ENCODE assay signal across 14 mouse cellular contexts in the genomic region with DNA sequence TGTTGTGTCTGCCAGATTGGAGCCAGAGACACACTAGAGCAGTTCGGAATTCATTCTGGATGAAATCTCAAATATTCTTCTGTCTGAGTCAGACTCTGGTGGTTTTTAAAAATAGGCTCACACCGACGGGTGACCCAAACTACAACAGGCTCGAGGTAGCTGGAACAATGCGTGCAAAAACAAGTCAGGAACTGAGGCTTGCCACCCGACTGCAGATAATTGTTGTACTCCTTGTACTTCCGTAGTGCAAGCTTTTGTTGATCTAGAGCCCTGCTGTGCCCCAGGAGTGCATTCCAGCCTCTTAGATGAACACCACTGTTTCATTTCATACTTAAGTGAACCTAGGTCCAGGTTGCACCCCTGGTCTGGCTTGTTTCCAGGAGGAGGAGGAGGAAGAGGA. TPM values are rescaled to one million over a fixed set of nuclear protein-coding genes. Genes with fewer than 3 reads are reported as not detected.
DNase-seq lines count a peak whose midpoint lies in the region; ATAC-seq and TF ChIP-seq lines count a peak whose summit lies in the region.
"Had no signal": no experiment of that assay in that cellular context is flagged by ENCODE, and none has a peak within 500 bp of the region (broad histone marks: within the 10 kb centered on the region; RNA-seq: fewer than 3 reads in every experiment).

No protein-coding gene starts in this region.

- H3K27me3 ChIP-seq in heart, embryonic 12.5 days (replicated peaks) = no peaks in the 10 kb centered on the region
- no peaks in the 10 kb centered on the region for H3K27me3 ChIP-seq in heart, embryonic 11.5 days (ENCODE audit: control insufficient read depth, insufficient read depth, low read length)
- no peaks in the 10 kb centered on the region for H3K27me3 ChIP-seq in lung, postnatal 0 days (replicated peaks; ENCODE audit: insufficient read depth, low read length)
- no peaks in the 10 kb centered on the region for H3K27me3 ChIP-seq in embryonic facial prominence, embryonic 10.5 days (replicated peaks; ENCODE audit: low read depth, poor library complexity, severe bottlenecking)
- H3K27me3 ChIP-seq in stomach, embryonic 16.5 days (ENCODE audit: control insufficient read depth, insufficient read depth, low read length) = no peaks in the 10 kb centered on the region
- H3K27me3 ChIP-seq: liver, embryonic 15.5 days; midbrain, embryonic 12.5 days had no signal

- no peak for DNase-seq in lung, postnatal 0 days (ENCODE audit: low spot score)
- DNase-seq in lung, adult 18-20 months = no peak
- DNase-seq in embryonic facial prominence, embryonic 10.5 days (ENCODE audit: low spot score) = no peak
- DNase-seq in frontal cortex, adult 2 months (ENCODE audit: extremely low spot score in 1 of 2, low spot score in 1 of 2) = no peak
- no peak for DNase-seq in c-Kit-positive CD71-positive TER-119-positive erythroid progenitor cells, embryonic 14.5 days (ENCODE audit: low spot score)
- DNase-seq: cerebellum, adult 8-10 months; kidney, postnatal 36 days; layer of hippocampus, postnatal 36 days; lung, postnatal 36 days had no signal

- peaks cover 15% of the 10 kb centered on the region; the same call in 1 of the 2 replicates for H3K36me3 ChIP-seq in heart, embryonic 12.5 days
- H3K36me3 ChIP-seq in heart, embryonic 11.5 days (ENCODE audit: control insufficient read depth, insufficient read depth, low read length) = no peaks in the 10 kb centered on the region
- no peaks in the 10 kb centered on the region for H3K36me3 ChIP-seq in lung, postnatal 0 days (ENCODE audit: insufficient read depth, low read length)
- peaks cover 29% of the 10 kb centered on the region for H3K36me3 ChIP-seq in embryonic facial prominence, embryonic 10.5 days (replicated peaks)
- 0 out of 2 replicates have a peak, but pooled peaks cover 2% of the 10 kb centered on the region for H3K36me3 ChIP-seq in stomach, embryonic 16.5 days (ENCODE audit: control insufficient read depth, insufficient read depth, low read length)
- H3K36me3 ChIP-seq: liver, embryonic 15.5 days; midbrain, embryonic 12.5 days had no signal

- TF ChIP-seq CTCF in lung, postnatal 0 days (IDR thresholded peaks at IDR 0.05) = no peak

- ATAC-seq in heart, embryonic 12.5 days (ENCODE audit: insufficient number of reproducible peaks, low FRiP score) = no peak
- no peak for ATAC-seq in heart, embryonic 11.5 days (replicated peaks; ENCODE audit: insufficient number of reproducible peaks, low FRiP score, low TSS enrichment)
- peak; percentile 28; the same call in 1 of the 2 replicates for ATAC-seq in lung, postnatal 0 days
- no peak for ATAC-seq in stomach, embryonic 16.5 days (ENCODE audit: insufficient read depth, low FRiP score)

- 39% methylated on average over 7 of the region's 7 CpGs for WGBS in heart, embryonic 12.5 days
- 52% methylated on average over 7 of the region's 7 CpGs for WGBS in heart, embryonic 11.5 days (ENCODE audit: insufficient replicate concordance)
- 42% methylated on average over 7 of the region's 7 CpGs for WGBS in lung, postnatal 0 days
- 75% methylated on average over 7 of the region's 7 CpGs for WGBS in embryonic facial prominence, embryonic 10.5 days
- WGBS in stomach, embryonic 16.5 days = 66% methylated on average over 7 of the region's 7 CpGs

- H3K4me1 ChIP-seq in heart, embryonic 12.5 days (replicated peaks) = peaks cover 45% of the 10 kb centered on the region
- H3K4me1 ChIP-seq in heart, embryonic 11.5 days (ENCODE audit: control insufficient read depth, insufficient read depth, low read length) = peaks cover 27% of the 10 kb centered on the region; the same call in 1 of the 2 replicates
- H3K4me1 ChIP-seq in lung, postnatal 0 days (ENCODE audit: insufficient read depth, low read depth, low read length) = peaks cover under 1% of the 10 kb centered on the region; the same call in 1 of the 2 replicates
- H3K4me1 ChIP-seq in embryonic facial prominence, embryonic 10.5 days = peaks cover 41% of the 10 kb centered on the region
- H3K4me1 ChIP-seq in stomach, embryonic 16.5 days (ENCODE audit: control insufficient read depth, insufficient read depth, low read length) = peaks cover 36% of the 10 kb centered on the region
- H3K4me1 ChIP-seq: liver, embryonic 15.5 days had no signal

- H3K9ac ChIP-seq in heart, embryonic 12.5 days = no peak overlapping the region
- no peak overlapping the region for H3K9ac ChIP-seq in heart, embryonic 11.5 days (ENCODE audit: low read depth, low read length)
- H3K9ac ChIP-seq in lung, postnatal 0 days (replicated peaks; ENCODE audit: low read depth) = no peak overlapping the region
- H3K9ac ChIP-seq in stomach, embryonic 16.5 days (ENCODE audit: low read length) = no peak overlapping the region
- H3K9ac ChIP-seq: liver, embryonic 15.5 days; midbrain, embryonic 12.5 days had no signal

- H3K4me3 ChIP-seq in heart, embryonic 12.5 days = no peak overlapping the region
- H3K4me3 ChIP-seq in heart, embryonic 11.5 days (ENCODE audit: low read depth, low read length) = no peak overlapping the region
- no peak overlapping the region for H3K4me3 ChIP-seq in lung, postnatal 0 days (ENCODE audit: low read depth, low read length)
- no peak overlapping the region for H3K4me3 ChIP-seq in embryonic facial prominence, embryonic 10.5 days
- no peak overlapping the region for H3K4me3 ChIP-seq in stomach, embryonic 16.5 days (replicated peaks; ENCODE audit: low read length)
- H3K4me3 ChIP-seq: liver, embryonic 15.5 days; midbrain, embryonic 12.5 days had no signal

- H3K9me3 ChIP-seq in heart, embryonic 12.5 days (replicated peaks) = no peaks in the 10 kb centered on the region
- H3K9me3 ChIP-seq in heart, embryonic 11.5 days (replicated peaks; ENCODE audit: control insufficient read depth, low read length) = no peaks in the 10 kb centered on the region
- H3K9me3 ChIP-seq in lung, postnatal 0 days (ENCODE audit: low read length) = no peaks in the 10 kb centered on the region
- no peaks in the 10 kb centered on the region for H3K9me3 ChIP-seq in embryonic facial prominence, embryonic 10.5 days
- no peaks in the 10 kb centered on the region for H3K9me3 ChIP-seq in stomach, embryonic 16.5 days (replicated peaks; ENCODE audit: control insufficient read depth, low read length)
- H3K9me3 ChIP-seq: liver, embryonic 15.5 days; midbrain, embryonic 12.5 days had no signal

- no peak for TF ChIP-seq EP300 in lung, postnatal 0 days (IDR thresholded peaks at IDR 0.05)

- H3K27ac ChIP-seq in heart, embryonic 12.5 days (ENCODE audit: poor library complexity, severe bottlenecking) = peak overlapping the region; percentile 33
- no peak overlapping the region for H3K27ac ChIP-seq in heart, embryonic 11.5 days (ENCODE audit: low read depth, low read length)
- H3K27ac ChIP-seq in lung, postnatal 0 days (ENCODE audit: low read length) = no peak overlapping the region
- 0 out of 2 replicates have a peak overlapping the region, but pooled peaks have one; percentile 40 for H3K27ac ChIP-seq in embryonic facial prominence, embryonic 10.5 days (replicated peaks)
- H3K27ac ChIP-seq in stomach, embryonic 16.5 days (ENCODE audit: low read length) = peak overlapping the region; percentile 85
- H3K27ac ChIP-seq: liver, embryonic 15.5 days; midbrain, embryonic 12.5 days had no signal

- H3K4me2 ChIP-seq in heart, embryonic 12.5 days = peak overlapping the region; percentile 2; the same call in 1 of the 2 replicates
- no peak overlapping the region for H3K4me2 ChIP-seq in heart, embryonic 11.5 days
- no peak overlapping the region for H3K4me2 ChIP-seq in lung, postnatal 0 days (replicated peaks; ENCODE audit: low read depth, low read length)
- H3K4me2 ChIP-seq in stomach, embryonic 16.5 days (ENCODE audit: low read depth, low read length) = no peak overlapping the region
- H3K4me2 ChIP-seq: liver, embryonic 15.5 days; midbrain, embryonic 12.5 days had no signal

RNA-seq across cellular contexts. Expression of gene Itgb5, which starts 43.8 kb away (rescaled TPM):
- 74.8 and 76.8 TPM in 2 replicates for polyA plus RNA-seq in heart, embryonic 12.5 days (2016; fragmentation: Nextera tagmentation; extraction: Ambion mirVana)
- 42.4 and 49.8 TPM in 2 replicates for polyA plus RNA-seq in heart, embryonic 11.5 days (2014; fragmentation: Nextera tagmentation; extraction: Ambion mirVana)
- 34.5 and 39.4 TPM in 2 replicates for polyA plus RNA-seq in lung, postnatal 0 days (2015; fragmentation: Nextera tagmentation; extraction: Ambion mirVana)
- polyA plus RNA-seq in embryonic facial prominence, embryonic 10.5 days (2016; fragmentation: Nextera tagmentation; extraction: Ambion mirVana) = 62.1 and 64.1 TPM in 2 replicates
- polyA plus RNA-seq in stomach, embryonic 16.5 days (2015; fragmentation: Nextera tagmentation; extraction: Ambion mirVana) = 15.0 and 15.2 TPM in 2 replicates
- polyA plus RNA-seq in frontal cortex, adult 2 months (2012; rRNA removed) = 36.6 and 42.4 TPM in 2 replicates

Comparison
In these comparisons a context has a peak if more than half of its experiments do, and no peak if none do; other contexts are left out.
1. H3K27ac ChIP-seq: peak in heart, embryonic 12.5 days (single experiment), embryonic facial prominence, embryonic 10.5 days (single experiment) and stomach, embryonic 16.5 days (single experiment); none in heart, embryonic 11.5 days (single experiment) and lung, postnatal 0 days (single experiment).